In the genomic region with DNA sequence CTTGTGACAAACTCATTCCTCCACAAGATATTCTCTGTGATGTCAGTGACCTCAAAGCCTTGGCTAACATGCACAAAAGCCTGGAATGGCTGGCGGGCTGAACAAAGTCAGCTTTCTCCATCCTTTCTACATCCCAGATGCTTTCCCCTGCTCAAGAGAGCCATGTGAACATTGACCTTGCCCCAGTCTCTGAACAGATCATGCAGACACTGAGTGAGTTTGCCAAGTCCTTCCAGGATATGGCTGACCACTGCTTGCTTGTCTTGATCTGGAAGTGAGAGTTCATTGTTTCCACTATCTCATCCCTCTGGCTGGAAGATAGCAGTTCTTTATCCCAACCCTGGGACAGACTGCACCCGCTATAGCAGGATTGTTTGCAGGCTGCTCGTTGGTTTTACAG, we compare ENCODE assay signal across 17 mouse cellular contexts.
"Had no signal": no experiment of that assay in that cellular context is flagged by ENCODE, and none has a peak within 500 bp of the region (broad histone marks: within the 10 kb centered on the region; RNA-seq: fewer than 3 reads in every experiment).

No protein-coding gene starts in this region.

- H3K36me3 ChIP-seq: limb, embryonic 12.5 days; liver, embryonic 15.5 days; lung, embryonic 15.5 days; midbrain, embryonic 15.5 days; neural tube, embryonic 12.5 days had no signal

- ATAC-seq: midbrain, embryonic 15.5 days had no signal

- H3K4me2 ChIP-seq: limb, embryonic 12.5 days; liver, embryonic 15.5 days; lung, embryonic 15.5 days; midbrain, embryonic 11.5 days; midbrain, embryonic 15.5 days; neural tube, embryonic 12.5 days had no signal

- H3K4me1 ChIP-seq: limb, embryonic 12.5 days; liver, embryonic 15.5 days; lung, embryonic 15.5 days; megakaryocyte, embryonic 14.5 days; midbrain, embryonic 15.5 days; neural tube, embryonic 12.5 days had no signal

- H3K27me3 ChIP-seq: limb, embryonic 12.5 days; liver, embryonic 15.5 days; lung, embryonic 15.5 days; megakaryocyte, embryonic 14.5 days; midbrain, embryonic 15.5 days; neural tube, embryonic 12.5 days had no signal

- H3K9me3 ChIP-seq: limb, embryonic 12.5 days; liver, embryonic 15.5 days; lung, embryonic 15.5 days; midbrain, embryonic 15.5 days; neural tube, embryonic 12.5 days had no signal

- H3K9ac ChIP-seq: limb, embryonic 12.5 days; liver, embryonic 15.5 days; lung, embryonic 15.5 days; midbrain, embryonic 15.5 days; neural tube, embryonic 12.5 days had no signal

- H3K27ac ChIP-seq: layer of hippocampus, adult 2 months; limb, embryonic 12.5 days; liver, embryonic 15.5 days; lung, embryonic 15.5 days; macrophage; midbrain, embryonic 15.5 days; neural tube, embryonic 12.5 days had no signal

- H3K4me3 ChIP-seq: layer of hippocampus, adult 2 months; limb, embryonic 12.5 days; liver, embryonic 15.5 days; lung, embryonic 15.5 days; megakaryocyte, embryonic 14.5 days; midbrain, embryonic 15.5 days; neural tube, embryonic 12.5 days had no signal

- DNase-seq: kidney, adult 18-20 months; kidney, postnatal 10 days; kidney, postnatal 4 days; liver; retina, postnatal 1 day; right cerebral cortex, postnatal 4 days; thymus, adult 2 months; thymus, postnatal 25 days had no signal
